Comparison of ENCODE assay signal across 22 mouse cellular contexts in genomic region chr19:41026551-41026950, GRCm38 (mm10). TPM values are rescaled to one million over a fixed set of nuclear protein-coding genes. Genes with fewer than 3 reads are reported as not detected.
"Had no signal": no experiment of that assay in that cellular context is flagged by ENCODE, and none has a peak within 500 bp of the region (broad histone marks: within the 10 kb centered on the region; RNA-seq: fewer than 3 reads in every experiment).

No protein-coding gene starts in this region.

- DNase-seq: kidney, adult 8-10 months; kidney, postnatal 25 days; layer of hippocampus, adult 9-11 months; left cerebral cortex, postnatal 4 days; lung, adult 2 months; lung, postnatal 36 days; right cerebral cortex, adult 18-20 months had no signal

- H3K4me3 ChIP-seq: limb, embryonic 13.5 days; megakaryocyte, embryonic 14.5 days; midbrain, embryonic 12.5 days; neural tube, embryonic 15.5 days had no signal

- H3K27ac ChIP-seq: limb, embryonic 13.5 days; liver, embryonic 14.5 days; midbrain, embryonic 12.5 days; neural tube, embryonic 15.5 days had no signal

- H3K36me3 ChIP-seq: limb, embryonic 13.5 days; midbrain, embryonic 12.5 days; neural tube, embryonic 15.5 days had no signal

- ATAC-seq: hindbrain, embryonic 16.5 days; inflammation-experienced regulatory T-cells, adult 6 months; intestine, postnatal 0 days; lung, postnatal 0 days had no signal

- H3K9ac ChIP-seq: limb, embryonic 13.5 days; liver, embryonic 14.5 days; midbrain, embryonic 12.5 days; neural tube, embryonic 15.5 days had no signal

- H3K9me3 ChIP-seq: limb, embryonic 13.5 days; megakaryocyte, embryonic 14.5 days; midbrain, embryonic 12.5 days; neural tube, embryonic 15.5 days had no signal

- H3K4me2 ChIP-seq: limb, embryonic 13.5 days; midbrain, embryonic 12.5 days; neural tube, embryonic 15.5 days had no signal

- H3K4me1 ChIP-seq: limb, embryonic 13.5 days; neural tube, embryonic 15.5 days had no signal

- H3K27me3 ChIP-seq: limb, embryonic 13.5 days; midbrain, embryonic 12.5 days; neural tube, embryonic 15.5 days had no signal

RNA-seq across cellular contexts. Expression of gene Dntt, which starts 2.5 kb away (rescaled TPM):
- polyA plus RNA-seq: intestine, postnatal 0 days; limb, embryonic 13.5 days; lung, postnatal 0 days; stomach, embryonic 16.5 days had no signal

RNA-seq across cellular contexts. Expression of gene Opalin, which starts 50.4 kb away (rescaled TPM):
- polyA plus RNA-seq: hindbrain, embryonic 16.5 days; inflammation-experienced regulatory T-cells, adult 6 months; intestine, postnatal 0 days; kidney, embryonic 16.5 days; limb, embryonic 13.5 days; liver, adult 2 months; liver, embryonic 14.5 days; lung, adult 2 months; midbrain, embryonic 12.5 days; midbrain, postnatal 0 days; neural tube, embryonic 11.5 days; neural tube, embryonic 15.5 days; spleen, adult 2 months; stomach, embryonic 16.5 days had no signal
